Mouse (Mus musculus) hematopoietic multipotent progenitor cell, adult 10-12 weeks (in vitro differentiated cells): ENCODE measurements around the gene Zfp787. TPM values are rescaled to one million over a fixed set of nuclear protein-coding genes. Genes with fewer than 3 reads are reported as not detected.

Experiments used
- polyA plus RNA-seq: library from polyadenylated mRNA; stranded (reverse); fragments of >175 nt; gene quantifications from 2 replicates; pipeline ENCODE4 v1.2.3, GENCODE M21; 2012; ENCODE audit warnings: low replicate concordance

The Zfp787 gene
- polyA plus RNA-seq: 42.9 and 67.6 TPM in 2 replicates

GRCm38 (mm10) chr7:6155901-6156411 lies at the start of gene Zfp787:
Gene Zfp787 (minus strand): TSS chr7:6155997.

GRCm38 (mm10) chr7:6196790-6197189 lies 41.0 kb upstream of the Zfp787 start, which contains the start of gene Galp:
Gene Galp (plus strand): TSS chr7:6197090.

DNA sequence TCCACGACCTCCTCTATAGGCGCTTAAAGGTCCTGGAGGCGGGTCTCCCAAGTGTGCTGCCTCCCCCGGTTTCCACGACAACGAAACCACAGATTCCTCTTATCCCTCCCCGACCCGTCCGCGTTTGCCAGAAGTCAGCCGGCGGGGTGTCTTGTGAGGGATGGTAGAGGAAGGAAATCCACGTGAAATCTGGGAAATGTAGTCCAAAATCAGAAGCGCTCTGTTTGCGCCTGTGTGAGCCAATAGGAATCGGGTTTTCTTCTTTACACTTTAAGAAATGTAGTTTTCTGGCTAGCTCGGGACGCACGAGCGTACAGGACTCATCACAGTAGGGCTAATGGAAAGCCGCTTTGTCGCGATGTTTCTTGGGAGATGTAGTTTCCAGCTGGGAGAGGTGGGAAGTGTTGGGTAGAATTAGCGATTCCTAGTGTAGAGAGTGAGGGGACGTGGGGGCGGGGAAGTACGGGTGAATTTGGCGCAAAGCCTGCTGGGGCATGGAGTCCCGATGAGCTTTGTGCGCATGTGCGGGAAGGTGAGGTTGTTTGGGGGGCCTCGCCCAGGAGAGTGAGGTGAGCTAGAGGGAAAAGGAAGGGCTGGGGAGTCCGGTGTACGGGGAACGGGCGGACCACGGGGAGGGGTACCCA lies 16.3 kb upstream of the Zfp787 start, which contains the start of gene Zfp444:
Gene Zfp444 (plus strand): TSS at position 221 of the 644 bp plus-strand sequence.

Other genes starting within 250 kb of the Zfp787 start
- gene Vmn1r65, start 145.0 kb downstream of the Zfp787 start, polyA plus RNA-seq: not detected in 2 replicates
- not detected in 2 replicates for gene Nlrp4c, start 110.8 kb downstream of the Zfp787 start, polyA plus RNA-seq
- gene Zfp444, start 16.2 kb upstream of the Zfp787 start, polyA plus RNA-seq: 42.4 and 58.2 TPM in 2 replicates
- gene Galp, start 41.1 kb upstream of the Zfp787 start, polyA plus RNA-seq: not detected in 2 replicates
- gene Zscan5b, start 66.3 kb upstream of the Zfp787 start, polyA plus RNA-seq: not detected in 2 replicates
- gene Epp13, start 96.7 kb upstream of the Zfp787 start, polyA plus RNA-seq: not detected in 2 replicates
- 0.10 and 0.88 TPM in 2 replicates for gene Zfp667, start 130.6 kb upstream of the Zfp787 start, polyA plus RNA-seq
- gene Zfp583, start 175.3 kb upstream of the Zfp787 start, polyA plus RNA-seq: 1.8 TPM in 2 replicates
- gene Gm3854, start 187.8 kb upstream of the Zfp787 start, polyA plus RNA-seq: 0.07 and 0.08 TPM in 2 replicates
- 0.30 and 0.37 TPM in 2 replicates for gene Zfp78, start 207.3 kb upstream of the Zfp787 start, polyA plus RNA-seq
- 1.2 and 1.6 TPM in 2 replicates for gene Zfp28, start 227.3 kb upstream of the Zfp787 start, polyA plus RNA-seq
- gene Smim17, start 242.7 kb upstream of the Zfp787 start, polyA plus RNA-seq: not detected in 2 replicates